7 mouse cellular contexts compared by ENCODE assay signal in genomic region chr6:108827336-108827920, GRCm38 (mm10). TPM values are rescaled to one million over a fixed set of nuclear protein-coding genes. Genes with fewer than 3 reads are reported as not detected.
DNase-seq lines count a peak whose midpoint lies in the region; ATAC-seq and TF ChIP-seq lines count a peak whose summit lies in the region.

No protein-coding gene starts in this region.

- peak overlapping the region; percentile 86 for H3K4me2 ChIP-seq in lung, postnatal 0 days (replicated peaks; ENCODE audit: low read depth, low read length)
- peak overlapping the region; percentile 91 for H3K4me2 ChIP-seq in limb, embryonic 13.5 days (replicated peaks)
- H3K4me2 ChIP-seq in stomach, embryonic 15.5 days = peak overlapping the region; percentile 65

- 0 out of 2 replicates have a peak overlapping the region, but pooled peaks have one; percentile 96 for H3K4me3 ChIP-seq in lung, postnatal 0 days (ENCODE audit: low read depth, low read length)
- H3K4me3 ChIP-seq in forebrain, embryonic 10.5 days = peak overlapping the region; percentile 92
- H3K4me3 ChIP-seq in limb, embryonic 13.5 days = peak overlapping the region; percentile 96
- H3K4me3 ChIP-seq in stomach, embryonic 15.5 days (replicated peaks) = peak overlapping the region; percentile 85

- H3K9me3 ChIP-seq in lung, postnatal 0 days (ENCODE audit: low read length) = no peaks in the 10 kb centered on the region
- no peaks in the 10 kb centered on the region for H3K9me3 ChIP-seq in forebrain, embryonic 10.5 days
- H3K9me3 ChIP-seq in limb, embryonic 13.5 days = no peaks in the 10 kb centered on the region
- no peaks in the 10 kb centered on the region for H3K9me3 ChIP-seq in stomach, embryonic 15.5 days

- H3K9ac ChIP-seq in lung, postnatal 0 days (replicated peaks; ENCODE audit: low read depth) = no peak overlapping the region
- peak overlapping the region; percentile 93 for H3K9ac ChIP-seq in limb, embryonic 13.5 days
- H3K9ac ChIP-seq in stomach, embryonic 15.5 days = no peak overlapping the region

- WGBS in lung, postnatal 0 days = 29% methylated on average over 5 of the region's 5 CpGs
- 20% methylated on average over 5 of the region's 5 CpGs for WGBS in forebrain, embryonic 10.5 days
- WGBS in limb, embryonic 13.5 days = 26% methylated on average over 5 of the region's 5 CpGs
- WGBS in stomach, embryonic 15.5 days = 26% methylated on average over 5 of the region's 5 CpGs

- no peak for DNase-seq in lung, postnatal 0 days (ENCODE audit: low spot score)
- DNase-seq in lung, adult 18-20 months = no peak
- no peak for DNase-seq in forebrain, embryonic 10.5 days (ENCODE audit: extremely low spot score, low spot score)
- no peak for DNase-seq in gastrocnemius, adult 18-20 months (ENCODE audit: low spot score)
- DNase-seq in urinary bladder, postnatal 4 days (ENCODE audit: low spot score in 2 of 2) = no peak

- no peaks in the 10 kb centered on the region for H3K27me3 ChIP-seq in lung, postnatal 0 days (replicated peaks; ENCODE audit: insufficient read depth, low read length)
- no peaks in the 10 kb centered on the region for H3K27me3 ChIP-seq in forebrain, embryonic 10.5 days (ENCODE audit: poor library complexity, severe bottlenecking)
- H3K27me3 ChIP-seq in limb, embryonic 13.5 days = no peaks in the 10 kb centered on the region
- H3K27me3 ChIP-seq in stomach, embryonic 15.5 days (replicated peaks) = no peaks in the 10 kb centered on the region

- peak overlapping the region; percentile 87; the same call in 1 of the 2 replicates for H3K27ac ChIP-seq in lung, postnatal 0 days (ENCODE audit: low read length)
- peak overlapping the region; percentile 95 for H3K27ac ChIP-seq in forebrain, embryonic 10.5 days
- no peak overlapping the region for H3K27ac ChIP-seq in limb, embryonic 13.5 days
- peak overlapping the region; percentile 8; the same call in 1 of the 2 replicates for H3K27ac ChIP-seq in stomach, embryonic 15.5 days

- peaks cover 8% of the 10 kb centered on the region; the same call in 1 of the 2 replicates for H3K4me1 ChIP-seq in lung, postnatal 0 days (ENCODE audit: insufficient read depth, low read depth, low read length)
- H3K4me1 ChIP-seq in forebrain, embryonic 10.5 days = peaks cover 36% of the 10 kb centered on the region
- peaks cover 17% of the 10 kb centered on the region for H3K4me1 ChIP-seq in limb, embryonic 13.5 days
- H3K4me1 ChIP-seq in stomach, embryonic 15.5 days = peaks cover 8% of the 10 kb centered on the region; the same call in 1 of the 2 replicates

- TF ChIP-seq EP300 in lung, postnatal 0 days (IDR thresholded peaks at IDR 0.05) = no peak

- TF ChIP-seq CTCF in lung, postnatal 0 days (IDR thresholded peaks at IDR 0.05) = no peak

- peaks cover 9% of the 10 kb centered on the region; the same call in 1 of the 2 replicates for H3K36me3 ChIP-seq in lung, postnatal 0 days (ENCODE audit: insufficient read depth, low read length)
- peaks cover 20% of the 10 kb centered on the region for H3K36me3 ChIP-seq in forebrain, embryonic 10.5 days (replicated peaks)
- H3K36me3 ChIP-seq in limb, embryonic 13.5 days = peaks cover 21% of the 10 kb centered on the region
- no peaks in the 10 kb centered on the region for H3K36me3 ChIP-seq in stomach, embryonic 15.5 days

- ATAC-seq in lung, postnatal 0 days = no peak
- ATAC-seq in limb, embryonic 13.5 days (ENCODE audit: low FRiP score, low read depth) = no peak
- ATAC-seq in stomach, embryonic 15.5 days (ENCODE audit: insufficient read depth, low FRiP score, low read depth) = no peak

RNA-seq across cellular contexts. Expression of gene Edem1, which starts 1.0 kb away (rescaled TPM):
- polyA plus RNA-seq in lung, postnatal 0 days (2015; fragmentation: Nextera tagmentation; extraction: Ambion mirVana) = 15.0 and 15.5 TPM in 2 replicates
- polyA plus RNA-seq in forebrain, embryonic 10.5 days (2016; fragmentation: Nextera tagmentation; extraction: Ambion mirVana) = 16.4 and 20.0 TPM in 2 replicates
- 15.8 and 20.9 TPM in 2 replicates for polyA plus RNA-seq in limb, embryonic 13.5 days (2015; fragmentation: Nextera tagmentation; extraction: Ambion mirVana)
- 71.9 and 82.5 TPM in 2 replicates for polyA plus RNA-seq in stomach, embryonic 15.5 days (2015; fragmentation: Nextera tagmentation; extraction: Ambion mirVana)
- 1 to 10 TPM; 2.7 to 5.1 TPM for total RNA-seq in gastrocnemius, adult 18-20 months (2021)

RNA-seq across cellular contexts. Expression of gene Arl8b, which starts 44.5 kb away (rescaled TPM):
- polyA plus RNA-seq in lung, postnatal 0 days (2015; fragmentation: Nextera tagmentation; extraction: Ambion mirVana) = 45.5 and 54.3 TPM in 2 replicates
- polyA plus RNA-seq in forebrain, embryonic 10.5 days (2016; fragmentation: Nextera tagmentation; extraction: Ambion mirVana) = 62.6 and 64.6 TPM in 2 replicates
- 65.2 and 72.2 TPM in 2 replicates for polyA plus RNA-seq in limb, embryonic 13.5 days (2015; fragmentation: Nextera tagmentation; extraction: Ambion mirVana)
- 70.8 and 82.2 TPM in 2 replicates for polyA plus RNA-seq in stomach, embryonic 15.5 days (2015; fragmentation: Nextera tagmentation; extraction: Ambion mirVana)
- total RNA-seq in gastrocnemius, adult 18-20 months (2021) = 100 to 1,000 TPM; 114 to 126 TPM
